Comparison of ENCODE assay signal across 19 mouse cellular contexts in genomic region chr7:46547642-46548041, GRCm38 (mm10).
"Had no signal": no experiment of that assay in that cellular context is flagged by ENCODE, and none has a peak within 500 bp of the region (broad histone marks: within the 10 kb centered on the region; RNA-seq: fewer than 3 reads in every experiment).

No protein-coding gene starts in this region.

- H3K4me2 ChIP-seq: limb, embryonic 12.5 days; limb, embryonic 15.5 days; liver, embryonic 11.5 days; midbrain, embryonic 12.5 days; neural tube, embryonic 13.5 days; stomach, embryonic 15.5 days had no signal

- H3K36me3 ChIP-seq: limb, embryonic 15.5 days; neural tube, embryonic 13.5 days; stomach, embryonic 15.5 days had no signal

- H3K4me1 ChIP-seq: limb, embryonic 12.5 days; limb, embryonic 15.5 days; stomach, embryonic 15.5 days had no signal

- H3K27ac ChIP-seq: limb, embryonic 12.5 days; limb, embryonic 15.5 days; liver, embryonic 14.5 days; midbrain, embryonic 12.5 days; neural tube, embryonic 13.5 days; stomach, embryonic 15.5 days had no signal

- H3K4me3 ChIP-seq: limb, embryonic 12.5 days; limb, embryonic 15.5 days; midbrain, embryonic 12.5 days; myocyte; neural tube, embryonic 13.5 days; stomach, embryonic 15.5 days had no signal

- DNase-seq: kidney, adult 18-20 months; kidney, adult 9 months; kidney, postnatal 14 days; kidney, postnatal 4 days; left cerebral cortex, postnatal 4 days; liver, postnatal 0 days; retina, postnatal 1 day; right cerebral cortex, postnatal 25 days; spleen, adult 18-20 months; thymus, postnatal 25 days had no signal

- H3K9ac ChIP-seq: limb, embryonic 12.5 days; limb, embryonic 15.5 days; liver, embryonic 14.5 days; liver, postnatal 0 days; midbrain, embryonic 12.5 days; neural tube, embryonic 13.5 days; stomach, embryonic 15.5 days had no signal

- H3K9me3 ChIP-seq: limb, embryonic 12.5 days; limb, embryonic 15.5 days; midbrain, embryonic 12.5 days; neural tube, embryonic 13.5 days; stomach, embryonic 15.5 days had no signal

- ATAC-seq: liver, postnatal 0 days; midbrain, embryonic 16.5 days had no signal

- H3K27me3 ChIP-seq: limb, embryonic 12.5 days; limb, embryonic 15.5 days; midbrain, embryonic 12.5 days; neural tube, embryonic 13.5 days; stomach, embryonic 15.5 days had no signal
